Mouse (Mus musculus) heart, adult 10 weeks (tissue): ENCODE data around the gene Ywhab. TPM values are rescaled to one million over a fixed set of nuclear protein-coding genes. Genes with fewer than 3 reads are reported as not detected.

Experiments used
- polyA plus RNA-seq: library from polyadenylated mRNA; stranded (reverse); fragments of 350-450 nt; fragmentation: Illumina TruSeq; extraction: RNeasy Lipid Tissue Mini Kit (QIAGEN cat#74804); gene quantifications from one replicate; pipeline ENCODE4 v1.2.3, GENCODE M21; 2014; ENCODE audit warnings: low read depth, low replicate concordance

The Ywhab gene
- 68.5 TPM for polyA plus RNA-seq

DNA sequence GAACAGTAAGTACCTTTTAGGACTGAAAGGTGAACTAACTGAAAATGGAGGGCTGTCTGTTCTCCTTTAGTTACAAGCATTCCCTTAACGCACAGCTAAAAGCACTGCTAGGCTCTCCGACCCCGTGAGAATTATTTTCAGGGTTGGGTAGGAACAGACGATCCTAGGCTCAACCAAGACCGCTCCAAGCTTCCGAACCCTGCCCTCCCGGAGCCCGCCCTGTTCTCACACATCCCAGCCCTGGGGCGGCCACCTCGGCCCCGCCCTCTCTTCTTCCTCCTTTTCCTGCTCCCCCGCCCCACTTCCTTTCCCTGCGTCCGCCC, at the start of gene Ywhab:
Gene Ywhab, plus strand, starts transcription at position 307 of the 323 bp plus-strand sequence.

GRCm38 (mm10) chr2:164025150-164025549, 30.4 kb downstream of the Ywhab start, which contains the start of gene Pabpc1l:
TSS of gene Pabpc1l (plus strand) at chr2:164025450.

Other genes starting within 250 kb of the Ywhab start
- 1.1 TPM for gene Ada, start 244.7 kb upstream of the Ywhab start, polyA plus RNA-seq
- 6.4 TPM for gene Ccn5, start 174.1 kb upstream of the Ywhab start, polyA plus RNA-seq
- not detected for gene Kcnk15, start 141.3 kb upstream of the Ywhab start, polyA plus RNA-seq
- 0.63 TPM for gene Rims4, start 76.3 kb upstream of the Ywhab start, polyA plus RNA-seq
- 0.89 TPM for gene Pabpc1l, start 30.5 kb downstream of the Ywhab start, polyA plus RNA-seq
- gene Stk4, start 75.4 kb downstream of the Ywhab start, polyA plus RNA-seq, result 10.6 TPM
- gene Tomm34, start 76.2 kb downstream of the Ywhab start, polyA plus RNA-seq, result 25.8 TPM
- gene Kcns1, start 176.2 kb downstream of the Ywhab start, polyA plus RNA-seq, result not detected
- gene Wfdc5, start 187.8 kb downstream of the Ywhab start, polyA plus RNA-seq, result not detected
- gene Wfdc12, start 195.6 kb downstream of the Ywhab start, polyA plus RNA-seq, result not detected
- not detected for gene Wfdc15a, start 205.2 kb downstream of the Ywhab start, polyA plus RNA-seq
- not detected for gene Wfdc15b, start 226.7 kb downstream of the Ywhab start, polyA plus RNA-seq
- gene Svs2, start 243.5 kb downstream of the Ywhab start, polyA plus RNA-seq, result not detected